Mouse (Mus musculus) spleen, adult 2 months (tissue): Measurements from ENCODE around the gene Grik5.

Experiments used
- CTCF ChIP-seq: fragments of 200-500 bp; IDR thresholded peaks from 2 replicates; pipeline ENCODE4 v1.5.1; 2011; ENCODE audit warnings: mild to moderate bottlenecking, inconsistent platforms; ENCODE audit not compliant: insufficient read depth, insufficient read length, insufficient replicate concordance; ENCODE audit errors: extremely low read depth
- POLR2A ChIP-seq: fragments of 200-500 bp; IDR thresholded peaks from 2 replicates; pipeline ENCODE4 v1.6.1; 2011; ENCODE audit warnings: low read depth, low read length, inconsistent platforms

DNA sequence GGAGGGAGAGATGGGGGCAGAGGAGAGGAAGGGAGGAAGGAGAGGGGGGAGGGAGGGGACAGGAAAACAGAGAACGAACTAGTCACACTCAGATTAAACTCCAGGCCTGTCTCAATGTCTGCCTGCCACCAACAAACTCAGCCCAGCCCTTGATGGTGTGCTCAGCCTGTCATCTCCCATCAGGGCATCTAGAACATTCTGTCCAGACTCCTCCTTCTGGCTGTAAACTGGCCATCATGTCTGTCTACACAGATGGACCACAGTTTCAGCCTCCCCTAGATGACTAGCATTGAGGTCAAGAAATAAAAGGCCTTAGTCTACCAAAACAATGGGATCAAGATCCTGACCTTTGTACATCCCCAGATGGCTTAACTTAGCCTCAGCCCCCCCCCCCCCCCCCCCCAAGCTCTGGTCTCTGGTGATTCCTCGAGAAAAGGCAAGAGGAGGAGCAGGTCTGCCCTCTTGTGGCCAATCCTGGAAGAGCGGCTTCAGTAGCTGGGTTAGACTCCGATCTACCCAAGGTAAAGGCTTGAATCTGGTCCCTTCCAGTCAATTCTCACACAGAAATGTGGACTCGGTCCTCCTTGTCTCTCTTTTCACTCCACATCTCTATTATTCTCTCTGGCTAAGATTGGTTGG is 107.1 kb downstream of the Grik5 start:
- TF ChIP-seq CTCF (peak; percentile 77; the same call in 1 of the 2 replicates), POLR2A (no peak)
